Mouse (Mus musculus): ENCODE results near the gene Mrps34.

DNA sequence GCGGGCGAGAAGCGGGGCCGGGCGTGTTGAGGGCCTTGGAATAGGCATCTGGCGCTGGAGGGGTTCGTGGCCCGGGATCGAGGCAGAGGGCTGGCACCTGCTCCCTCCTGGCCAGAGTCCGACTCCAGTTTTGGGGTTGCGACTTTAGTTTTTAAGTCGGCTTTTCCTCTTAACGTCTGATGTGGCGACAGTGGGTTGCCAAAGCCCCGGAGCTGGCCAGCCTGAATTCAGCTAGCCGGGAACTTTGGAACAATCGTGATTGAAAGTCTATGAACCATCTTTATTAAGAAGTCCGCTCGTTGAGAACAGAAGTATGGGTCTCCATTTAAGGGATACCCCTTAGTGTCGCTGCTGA lies 44.2 kb upstream of the Mrps34 start:
- TF ChIP-seq CTCF (IDR thresholded peaks at IDR 0.05; ENCODE audit: low read depth) (no peak), EP300 (optimal IDR thresholded peaks at IDR 0.05) (no peak)

Measured in stomach, postnatal 0 days (tissue).